Mouse (Mus musculus) kidney, postnatal 10 days (tissue): Measurements from ENCODE around the gene Hmgn2.

Experiments
- DNase-seq: peaks from one replicate; pipeline ENCODE4 v3.0.0; 2021; ENCODE audit warnings: mixed read lengths

Hmgn2 gene

DNA sequence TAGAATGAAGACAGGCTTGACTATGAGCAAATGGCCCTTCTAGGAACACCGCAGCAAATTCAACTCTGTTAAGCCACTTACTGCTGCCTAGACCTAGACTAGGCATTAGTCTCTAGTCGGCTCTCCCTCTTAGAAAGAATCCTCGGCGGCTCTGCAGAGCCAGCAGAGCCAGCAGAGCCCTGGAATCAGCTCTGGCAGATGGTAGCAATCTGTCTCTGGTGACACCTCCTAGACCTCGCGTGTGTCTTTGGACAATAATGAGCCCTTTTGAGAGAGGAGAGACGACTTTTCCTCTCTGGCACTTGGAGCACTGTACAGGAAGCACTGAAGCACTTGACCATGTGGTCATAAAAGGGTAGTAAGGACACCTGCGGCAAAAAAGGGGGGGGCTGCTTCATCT is 3.3 kb upstream of the Hmgn2 start:
- DNase-seq: no peak

DNA sequence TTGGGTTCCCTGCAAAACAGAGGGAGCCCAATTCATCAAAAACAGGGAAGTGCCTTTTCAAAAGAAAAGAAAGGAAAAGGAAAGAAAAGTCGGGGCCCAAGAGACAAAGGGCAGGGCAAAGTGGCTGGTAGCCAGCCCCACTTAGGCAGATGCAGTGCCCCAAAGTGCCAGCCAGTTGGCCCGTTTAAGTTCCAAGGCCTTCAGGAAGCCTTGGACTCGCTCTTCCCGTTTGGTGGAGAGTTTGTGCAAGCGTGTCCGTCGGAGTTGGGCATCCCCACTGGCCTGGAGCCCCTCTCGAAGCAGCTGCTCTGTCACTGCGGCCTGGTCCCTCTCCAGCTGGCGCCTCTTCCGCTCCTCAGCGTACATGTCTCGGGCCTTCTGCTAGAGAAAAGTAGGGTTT is 2.4 kb upstream of the Hmgn2 start:
- no peak for DNase-seq

DNA sequence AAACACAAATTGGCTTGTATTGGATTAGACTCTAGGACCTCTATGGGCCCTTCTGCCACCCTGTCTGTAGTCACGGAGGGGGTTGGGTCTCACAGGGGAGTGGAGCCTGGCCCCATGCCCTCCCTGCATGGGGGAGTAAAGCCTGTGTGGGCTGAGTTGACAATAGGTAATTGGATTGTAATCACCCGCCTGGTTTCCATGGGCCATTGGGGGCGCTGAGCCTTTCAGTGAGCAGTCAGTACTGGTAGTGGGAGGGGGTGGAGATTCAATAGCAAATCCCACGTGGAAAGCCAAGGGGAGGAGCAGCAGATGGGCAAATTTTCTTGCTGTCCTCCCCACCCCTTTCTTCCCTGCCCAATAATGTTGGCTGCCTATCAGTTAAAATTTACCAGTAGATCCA is 1.7 kb upstream of the Hmgn2 start:
- no peak for DNase-seq

DNA sequence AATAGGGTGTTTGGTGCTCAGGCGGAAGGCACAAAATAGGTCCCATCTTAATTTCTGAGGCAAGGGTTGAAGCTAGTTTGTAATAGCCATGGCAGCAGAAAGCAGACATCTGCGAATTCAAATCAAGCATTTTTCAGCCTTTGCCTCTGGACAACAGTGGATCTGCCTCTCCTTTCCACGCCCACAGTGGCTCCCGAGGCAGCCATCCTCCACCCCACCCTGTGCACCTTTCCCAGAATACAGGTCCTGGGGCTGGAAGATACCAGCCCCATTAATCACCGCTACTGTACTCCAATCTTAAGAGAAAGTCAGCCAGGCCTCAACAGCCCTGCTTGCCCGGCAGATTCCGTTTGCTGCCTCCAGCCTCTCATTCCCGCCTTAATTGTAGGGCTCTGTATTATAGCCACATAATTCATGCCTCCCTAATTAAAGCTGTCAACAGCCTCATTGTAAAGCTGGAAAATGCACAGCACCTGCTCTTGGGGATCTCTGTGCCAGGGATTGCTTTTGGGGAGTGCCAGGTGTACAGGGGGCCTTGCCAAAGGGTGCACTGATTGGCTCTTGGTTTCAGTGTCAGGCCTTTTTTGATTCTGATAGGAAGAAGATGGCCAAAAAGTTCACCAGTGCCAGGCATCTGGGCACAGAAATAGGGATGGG is 792 bp upstream of the Hmgn2 start:
- DNase-seq: no peak

DNA sequence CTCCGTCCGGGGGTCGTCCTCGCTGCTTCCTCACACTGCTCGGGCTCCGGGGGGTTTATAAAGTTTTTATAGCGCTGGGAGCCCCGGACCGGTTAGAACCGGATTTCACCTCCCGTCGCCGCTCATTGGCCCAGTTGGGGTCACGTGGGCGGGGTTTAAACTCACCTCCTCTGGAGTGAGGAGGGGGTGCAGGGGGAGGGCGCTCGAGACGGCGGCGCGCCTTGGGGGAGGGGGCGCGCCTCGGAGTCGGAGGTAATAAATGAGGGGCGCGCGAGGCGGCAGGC is 642 bp downstream of the Hmgn2 start:
- peak; percentile 97 for DNase-seq

DNA sequence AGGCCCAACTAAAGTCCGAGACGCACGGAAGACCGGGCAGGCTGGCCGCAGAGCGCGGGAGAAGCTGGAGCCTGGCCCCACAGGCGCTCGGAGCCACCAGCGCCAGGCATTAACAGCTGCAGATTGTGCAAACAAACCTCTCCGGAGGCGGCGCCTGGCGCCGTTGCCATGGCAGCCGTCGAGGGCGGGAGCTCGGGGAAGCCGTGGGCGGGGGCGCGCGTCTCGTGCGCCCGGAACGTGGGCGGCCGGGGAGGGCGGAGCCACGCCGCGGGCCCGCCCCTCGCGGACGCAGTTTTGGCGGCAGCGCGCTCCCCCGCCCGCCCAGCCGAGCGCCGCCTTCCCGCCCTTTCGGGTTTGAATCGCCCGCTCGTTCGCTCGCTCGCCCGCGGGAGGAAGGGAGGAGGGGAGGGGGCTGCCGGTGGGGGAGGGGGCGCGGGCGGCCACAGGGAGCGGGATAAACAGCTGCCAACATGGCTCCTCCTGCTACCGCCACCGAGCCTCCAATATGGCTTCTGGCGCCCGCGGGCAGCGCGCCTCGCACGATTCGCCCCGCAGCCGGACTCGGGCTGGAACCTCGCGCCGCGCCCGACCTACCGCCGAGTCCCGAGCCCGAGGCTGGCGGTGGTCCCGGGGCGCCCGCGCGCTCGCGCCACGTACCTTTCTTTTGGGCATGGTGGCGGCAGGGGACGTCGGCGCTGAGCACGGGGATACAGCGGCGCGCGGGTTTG is 1.1 kb downstream of the Hmgn2 start:
- DNase-seq: peak; percentile 99

DNA sequence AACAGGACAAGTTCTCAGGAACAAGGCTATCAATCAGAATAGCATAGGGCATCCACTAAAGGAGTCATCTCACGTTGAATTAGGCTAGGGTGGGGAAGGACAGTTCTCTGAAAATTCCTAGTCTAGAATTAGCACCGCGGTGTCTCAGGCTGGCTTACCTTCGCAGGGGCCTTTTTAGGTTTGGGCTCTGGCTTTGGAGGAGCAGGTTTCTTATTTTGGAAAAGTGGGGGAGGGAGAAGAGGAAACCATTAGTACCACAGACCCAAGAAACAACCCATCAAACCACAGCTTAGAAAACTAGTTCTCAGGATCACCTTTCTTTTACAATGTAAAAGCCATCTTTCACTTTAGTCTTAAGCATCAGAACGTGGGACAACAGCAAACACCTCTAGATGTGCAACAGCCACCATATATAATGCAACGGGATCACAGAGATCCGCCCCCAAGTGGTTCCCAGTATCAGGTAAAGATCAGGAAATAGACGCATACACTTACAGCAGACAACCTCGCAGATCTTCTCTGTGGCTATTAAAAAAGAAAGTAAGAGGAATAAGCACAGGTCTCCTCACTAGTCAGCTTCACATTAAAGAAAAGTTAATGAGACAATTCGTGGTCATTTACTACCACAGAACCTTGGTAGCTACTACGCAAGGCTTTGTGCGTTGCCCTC is 2.0 kb downstream of the Hmgn2 start:
- no peak for DNase-seq

DNA sequence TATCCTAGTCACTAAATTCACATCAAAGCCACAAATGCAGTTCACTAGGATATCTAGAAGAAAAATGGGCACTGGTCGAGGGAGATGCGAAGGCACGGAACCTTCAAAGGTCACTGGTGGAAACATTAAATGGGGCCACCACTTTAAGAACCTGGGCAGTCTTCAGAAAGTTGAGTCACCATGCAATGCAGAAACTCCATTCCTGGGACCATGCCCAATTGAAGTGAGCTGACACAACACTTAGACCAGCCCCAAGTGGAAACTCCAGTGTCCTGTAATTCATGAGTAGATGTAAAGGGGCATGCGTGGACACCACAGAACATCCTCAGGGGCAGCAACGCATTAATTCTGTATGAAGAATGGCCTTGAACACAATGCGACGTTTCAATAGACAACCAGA is 5.9 kb downstream of the Hmgn2 start:
- DNase-seq: no peak

DNA sequence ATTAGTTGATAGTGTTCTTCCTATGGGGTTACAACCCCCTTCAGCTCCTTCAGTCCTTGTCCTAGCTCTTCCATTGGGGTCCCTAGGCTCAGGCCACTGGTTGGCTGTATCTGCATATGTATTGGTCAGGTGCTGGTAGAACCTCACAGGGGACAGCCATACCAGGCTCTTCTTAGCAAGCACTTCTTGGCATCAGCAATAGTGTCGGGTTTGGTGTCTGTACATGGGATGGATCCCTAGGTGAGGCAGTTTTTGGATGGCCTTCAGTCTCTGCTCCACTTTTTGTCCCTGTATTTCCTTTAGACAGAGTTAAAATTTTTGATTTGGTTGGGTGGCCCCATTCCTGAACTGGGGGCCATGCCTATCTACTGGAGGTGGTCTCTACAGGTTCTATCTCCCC is 9.6 kb downstream of the Hmgn2 start:
- DNase-seq: no peak

DNA sequence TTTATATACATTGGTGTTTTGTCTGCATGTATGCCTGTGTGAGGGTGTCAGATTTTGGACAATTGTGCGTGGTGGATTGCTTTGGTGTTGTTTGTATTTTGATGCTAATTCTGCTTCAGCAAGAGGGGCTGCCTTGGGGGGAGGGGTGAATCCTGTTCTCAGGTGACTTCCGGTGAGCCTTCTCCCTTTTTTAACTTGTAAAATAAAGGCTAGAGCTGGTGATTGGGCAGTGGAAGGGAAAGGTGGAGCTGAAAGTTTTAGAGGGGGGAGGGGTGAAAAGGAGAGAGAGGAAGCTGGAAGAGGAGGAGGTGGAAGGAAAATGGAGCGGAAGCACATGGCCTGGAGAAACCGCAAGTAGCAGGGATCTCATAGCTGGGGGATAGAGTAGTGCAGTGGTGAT is 12.1 kb downstream of the Hmgn2 start:
- DNase-seq: no peak

DNA sequence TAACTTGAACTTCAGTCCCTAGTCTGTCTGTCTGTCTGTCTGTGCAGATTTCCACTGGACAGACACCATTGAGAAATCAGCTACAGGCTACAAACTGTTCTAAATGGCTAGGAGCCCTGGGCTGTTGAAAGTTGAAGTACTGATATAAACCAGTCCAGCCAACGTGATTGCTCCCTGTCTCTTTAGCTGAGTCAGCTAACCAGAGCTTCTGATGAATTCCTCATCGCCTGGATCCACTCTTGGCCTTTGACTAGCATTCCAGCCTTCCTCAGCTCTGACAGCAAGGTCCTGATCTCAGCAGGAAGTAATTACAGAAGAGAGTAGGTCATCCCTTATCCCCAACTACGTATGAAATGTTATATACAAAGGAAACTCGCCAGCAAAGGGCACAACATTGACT is 21.7 kb downstream of the Hmgn2 start:
- DNase-seq: no peak

DNA sequence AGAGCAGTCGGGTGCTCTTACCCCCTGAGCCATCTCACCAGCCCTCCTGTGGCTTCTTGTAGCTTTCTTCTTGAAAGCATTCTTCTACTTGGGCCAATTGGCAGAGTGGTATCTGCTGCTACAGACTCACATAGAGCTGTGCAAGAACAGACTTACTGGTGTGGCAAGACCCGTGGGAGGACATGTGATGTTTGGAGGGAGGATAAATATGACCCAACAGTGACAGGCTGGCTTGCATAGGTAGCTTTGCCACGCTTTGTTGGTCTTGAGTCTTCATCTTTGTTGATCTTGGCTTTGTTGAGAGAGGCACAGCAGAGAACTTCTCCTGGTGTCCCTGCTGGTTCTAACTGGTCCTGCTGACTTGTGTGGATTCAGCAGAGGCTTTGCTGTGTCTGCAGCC is 24.7 kb downstream of the Hmgn2 start:
- DNase-seq: no peak

DNA sequence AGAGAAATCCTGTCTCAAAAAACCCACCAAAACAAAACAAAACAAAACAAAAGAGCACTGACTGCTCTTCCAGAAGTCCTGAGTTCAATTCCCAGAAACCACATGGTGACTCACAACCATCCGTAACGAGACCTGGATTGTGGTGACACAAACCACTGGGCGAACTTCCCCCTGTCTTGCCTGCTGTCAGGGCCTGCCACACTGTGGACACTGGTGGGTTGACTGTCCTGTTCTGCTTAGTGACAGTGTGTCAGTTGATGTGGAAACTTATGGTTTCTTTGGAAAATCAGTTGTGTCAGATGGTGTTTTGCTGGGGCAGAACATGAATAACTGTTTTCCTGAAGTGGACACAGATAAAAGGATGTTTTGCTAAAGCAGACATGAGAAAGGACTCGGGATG is 25.8 kb downstream of the Hmgn2 start:
- DNase-seq: no peak

DNA sequence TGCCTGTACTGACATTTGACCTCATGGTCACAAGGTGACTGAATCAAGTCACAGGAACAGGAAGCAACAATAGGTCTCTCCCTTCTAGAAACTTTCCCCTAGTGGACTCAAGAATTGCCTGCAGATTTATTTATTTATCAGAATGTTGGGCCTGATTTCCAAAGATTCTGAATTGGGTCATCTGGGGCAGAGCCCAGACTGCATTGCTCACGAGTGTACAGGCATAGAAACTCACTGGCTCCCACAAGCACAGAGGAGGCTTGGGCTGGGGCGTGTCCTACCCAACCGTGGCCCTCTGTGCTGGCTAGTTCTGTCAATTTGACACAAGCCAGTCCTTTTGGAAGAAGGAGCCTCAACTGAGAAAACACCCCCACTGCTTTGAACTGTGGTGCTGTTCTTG is 26.9 kb downstream of the Hmgn2 start:
- DNase-seq: no peak

DNA sequence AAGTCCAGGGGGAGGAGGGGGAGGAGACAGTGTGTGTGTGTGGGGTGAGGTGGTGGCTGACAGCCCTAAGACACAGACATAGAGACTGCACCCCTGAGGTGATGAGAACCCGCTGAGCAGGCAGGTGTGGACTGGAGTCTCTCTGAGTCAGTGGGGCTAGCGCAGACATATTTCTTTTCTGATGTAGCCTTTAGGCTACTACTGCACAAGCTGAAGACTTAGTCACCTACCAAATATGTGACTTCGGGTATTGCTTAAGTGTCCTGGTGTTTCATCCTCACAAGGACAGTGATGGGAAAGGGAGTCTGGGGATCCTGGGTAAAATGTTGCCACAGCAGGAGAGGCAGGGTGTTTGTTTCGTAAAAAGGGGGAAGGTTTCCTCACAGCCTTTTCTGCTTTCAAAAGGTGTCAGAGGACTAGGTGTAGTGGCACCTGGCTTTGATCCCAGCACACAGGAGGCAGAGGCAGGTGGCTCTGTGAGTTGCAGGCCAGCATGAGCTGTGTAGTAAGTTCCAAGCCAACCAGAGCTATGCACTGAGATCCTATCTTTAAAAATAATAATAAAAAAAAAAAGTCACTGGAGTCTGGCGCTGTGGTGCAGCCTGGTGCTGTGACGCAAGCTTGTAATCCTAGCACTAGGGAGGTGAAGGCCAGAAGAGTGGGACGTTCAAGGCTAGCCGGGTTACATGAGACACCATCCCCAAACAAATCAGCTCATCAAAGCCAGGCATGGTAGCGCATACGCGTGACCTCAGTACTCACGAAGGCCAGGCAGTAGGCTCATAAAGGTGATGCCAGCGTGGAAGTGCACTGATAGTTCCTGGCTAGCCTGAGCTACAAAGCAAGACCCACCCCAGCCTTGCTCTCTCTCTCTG is 27.8 kb downstream of the Hmgn2 start:
- DNase-seq: no peak

DNA sequence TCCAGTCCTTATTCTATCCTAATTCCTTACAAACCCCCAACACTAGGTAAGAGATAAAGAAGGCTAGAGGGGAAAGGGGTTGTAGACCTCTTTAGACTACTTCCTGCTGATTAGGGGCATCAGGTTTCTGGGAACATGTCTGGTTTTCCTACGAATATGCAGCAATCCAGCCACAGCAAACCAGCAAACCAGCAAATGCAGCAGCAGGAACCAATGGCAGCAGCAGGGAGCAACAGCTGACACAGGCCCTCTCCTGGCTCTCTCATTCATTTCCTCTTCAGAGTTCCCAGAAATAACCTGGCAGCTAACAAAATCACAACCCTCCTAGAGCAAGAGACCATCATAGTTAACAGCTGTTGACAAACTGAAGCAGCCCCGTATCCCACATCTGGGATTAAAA is 30.4 kb downstream of the Hmgn2 start:
- no peak for DNase-seq

DNA sequence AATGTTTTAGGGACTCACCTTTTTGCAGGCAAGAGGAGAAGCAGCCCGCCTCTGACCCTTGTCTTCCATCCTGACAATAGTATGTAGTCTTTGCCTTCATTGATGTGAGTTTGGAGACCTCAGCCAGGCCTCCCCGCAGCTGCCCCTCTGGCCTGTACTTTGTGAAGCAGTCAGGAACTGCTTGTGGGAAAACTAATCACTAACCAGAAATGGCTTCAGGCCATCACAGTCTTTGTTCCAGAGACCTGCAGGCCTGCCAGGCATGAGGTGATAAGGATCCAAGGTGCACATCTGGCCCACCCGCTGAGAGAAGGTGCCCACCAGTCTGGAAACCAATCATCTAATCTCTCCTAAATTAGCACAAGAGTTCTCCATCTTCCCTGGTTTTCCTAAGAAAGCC is 36.7 kb downstream of the Hmgn2 start:
- peak; percentile 24 for DNase-seq

DNA sequence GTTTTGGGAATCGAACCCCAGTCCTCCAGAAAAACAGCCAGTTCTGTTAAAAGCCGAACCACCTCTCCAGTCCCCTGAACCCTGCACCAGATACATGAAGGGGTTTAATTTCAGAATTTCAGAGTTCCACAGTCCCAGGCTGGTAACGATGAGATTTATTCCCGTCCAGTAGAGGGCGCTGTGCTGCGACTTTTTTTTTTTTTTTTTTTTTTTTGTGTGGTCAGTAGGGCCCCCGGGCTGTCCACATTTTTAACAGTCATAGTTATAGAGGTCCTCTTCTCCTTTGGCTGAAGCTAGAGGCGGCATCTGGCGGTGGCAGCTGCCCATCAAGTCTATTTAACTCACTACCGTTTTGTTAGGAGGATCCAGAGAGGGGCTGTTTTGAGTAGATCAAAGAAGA is 37.1 kb downstream of the Hmgn2 start:
- peak; percentile 21 for DNase-seq

DNA sequence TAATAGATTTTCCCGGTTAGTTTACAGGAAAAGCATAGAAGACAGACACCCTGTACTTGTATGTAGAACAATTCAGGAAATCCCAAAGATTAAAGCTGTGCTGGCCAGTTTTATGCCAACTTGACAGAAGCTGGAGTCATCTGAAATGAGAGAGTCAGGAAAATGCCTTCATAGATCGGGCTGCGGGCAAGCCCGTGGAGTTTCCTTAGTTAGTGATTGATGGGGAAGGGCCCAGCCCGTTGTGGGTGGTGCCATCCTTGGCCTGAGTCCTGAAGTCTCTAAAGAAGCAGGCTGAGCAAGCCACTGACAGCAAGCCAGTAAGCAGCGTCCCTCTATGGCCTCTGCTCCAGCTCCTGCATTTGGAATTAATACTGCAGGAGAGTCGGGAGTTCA is 39.2 kb downstream of the Hmgn2 start:
- DNase-seq: peak; percentile 45

DNA sequence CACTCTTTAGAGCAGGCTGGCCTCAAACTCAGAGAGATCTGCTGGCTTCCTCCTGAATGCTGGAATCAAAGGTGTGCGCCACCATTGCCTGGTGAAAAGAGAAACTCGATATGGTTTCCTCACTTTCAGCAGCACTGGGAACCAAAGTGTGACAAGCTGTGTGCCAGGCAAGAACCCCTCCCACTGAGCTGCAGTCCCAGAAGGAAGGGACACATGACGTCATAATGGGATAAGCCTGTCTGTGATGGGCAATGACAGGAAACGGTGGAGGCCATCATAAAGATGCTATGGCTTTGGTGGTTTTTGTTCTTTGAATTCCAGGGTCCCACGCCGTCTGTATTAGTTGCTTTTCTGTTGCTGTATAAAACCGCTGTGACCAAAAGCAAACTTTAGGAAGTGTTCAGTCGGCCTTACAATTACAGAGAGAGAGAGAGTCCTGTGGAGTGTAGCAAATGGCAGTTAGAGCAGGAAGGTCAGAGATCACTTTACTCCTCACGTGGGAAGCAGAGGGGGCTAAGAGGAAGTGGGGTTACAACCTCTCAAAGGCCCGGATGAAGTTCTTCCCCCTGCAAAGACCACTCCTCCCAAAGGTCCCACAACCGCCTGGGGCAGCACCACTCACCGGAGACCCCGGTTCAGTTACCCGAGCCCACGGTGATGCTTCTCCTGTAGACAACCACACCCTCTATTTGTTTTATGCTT is 39.7 kb downstream of the Hmgn2 start:
- peak; percentile 21 for DNase-seq

DNA sequence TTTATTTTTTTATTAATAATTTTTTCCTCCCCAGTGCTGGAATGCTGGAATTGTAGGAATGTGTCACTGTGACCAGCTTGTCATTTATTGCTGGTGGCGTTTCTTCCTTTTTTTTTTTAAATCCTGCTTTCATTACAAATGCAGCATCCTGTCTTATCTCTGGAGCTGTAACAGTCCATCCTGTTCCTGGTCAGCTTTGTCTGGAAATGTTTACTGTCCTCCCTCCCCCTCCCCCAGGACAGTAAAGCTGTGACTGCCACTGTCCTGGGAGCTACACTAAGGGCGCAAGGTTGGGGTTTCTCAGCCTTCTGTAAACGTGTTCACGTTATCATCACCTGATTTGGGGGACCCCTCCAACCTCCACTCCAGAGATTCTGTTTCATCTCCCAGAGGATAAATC is 43.2 kb downstream of the Hmgn2 start:
- no peak for DNase-seq

DNA sequence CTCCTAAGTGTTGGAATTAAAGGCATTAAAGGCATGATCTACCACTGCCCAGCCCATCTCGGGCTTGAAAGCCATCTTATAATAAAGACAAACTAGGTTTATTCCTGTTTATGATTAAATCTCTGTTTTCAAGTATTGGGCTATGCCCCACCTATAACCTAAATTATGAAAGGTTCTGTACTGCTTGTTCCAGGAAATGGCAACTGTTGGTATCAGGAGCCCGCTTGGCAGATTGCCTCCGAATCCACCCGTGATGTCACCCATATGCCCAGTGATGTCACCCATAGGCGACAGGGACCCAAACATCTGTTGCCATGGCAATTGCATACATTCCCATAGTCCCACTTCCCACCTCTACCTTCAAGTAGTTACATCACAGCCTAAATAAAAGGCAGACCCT is 44.7 kb downstream of the Hmgn2 start:
- no peak for DNase-seq
